Mouse (Mus musculus) G1E (cell line): ENCODE data around the gene Rras2.

Source experiments
- CTCF ChIP-seq: IDR thresholded peaks from 2 replicates; pipeline ENCODE4 v1.5.1; 2012; ENCODE audit warnings: low read depth, low read length, inconsistent platforms, mixed read lengths
- GATA1 ChIP-seq: IDR thresholded peaks from 2 replicates; pipeline ENCODE4 v1.6.1; 2012; ENCODE audit warnings: borderline replicate concordance, low read length, inconsistent platforms, mixed read lengths
- POLR2AphosphoS5 ChIP-seq: IDR thresholded peaks from 2 replicates; pipeline ENCODE4 v1.6.1; 2012; ENCODE audit warnings: low read depth, low read length, inconsistent platforms; ENCODE audit not compliant: insufficient replicate concordance
- TAL1 ChIP-seq: conservative IDR thresholded peaks from 2 replicates; pipeline ENCODE4 v1.6.1; 2012; ENCODE audit warnings: low read depth, low read length, inconsistent platforms, mixed read lengths

- TF ChIP-seq CTCF (no peak), TAL1 (no peak), POLR2AphosphoS5 (no peak), GATA1 (no peak)
These were observed 38.2 kb downstream of the Rras2 start for GRCm38 (mm10) chr7:114079343-114079742.
